Mouse (Mus musculus) urinary bladder, postnatal 14 days (tissue): ENCODE data around the gene Rhof.

Source experiments
- DNase-seq: peaks from one replicate; pipeline ENCODE4 v3.0.0; 2021; ENCODE audit warnings: low spot score

The Rhof gene

DNA sequence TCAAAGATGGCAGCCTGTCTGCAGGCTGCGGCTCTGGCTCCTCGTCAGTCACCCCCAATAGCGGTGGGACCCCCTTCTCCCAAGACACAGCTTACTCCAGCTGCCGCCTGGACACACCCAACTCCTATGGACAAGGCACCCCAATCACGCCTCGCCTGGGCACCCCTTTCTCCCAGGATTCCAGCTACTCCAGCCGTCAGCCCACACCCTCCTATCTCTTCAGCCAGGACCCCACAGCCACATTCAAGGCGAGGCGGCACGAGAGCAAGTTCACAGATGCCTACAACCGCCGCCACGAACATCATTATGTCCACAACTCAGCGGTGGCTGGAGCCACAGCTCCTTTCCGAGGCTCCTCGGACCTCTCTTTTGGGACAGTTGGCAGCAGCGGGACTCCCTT lies 15.1 kb upstream of the Rhof start:
- no peak for DNase-seq

DNA sequence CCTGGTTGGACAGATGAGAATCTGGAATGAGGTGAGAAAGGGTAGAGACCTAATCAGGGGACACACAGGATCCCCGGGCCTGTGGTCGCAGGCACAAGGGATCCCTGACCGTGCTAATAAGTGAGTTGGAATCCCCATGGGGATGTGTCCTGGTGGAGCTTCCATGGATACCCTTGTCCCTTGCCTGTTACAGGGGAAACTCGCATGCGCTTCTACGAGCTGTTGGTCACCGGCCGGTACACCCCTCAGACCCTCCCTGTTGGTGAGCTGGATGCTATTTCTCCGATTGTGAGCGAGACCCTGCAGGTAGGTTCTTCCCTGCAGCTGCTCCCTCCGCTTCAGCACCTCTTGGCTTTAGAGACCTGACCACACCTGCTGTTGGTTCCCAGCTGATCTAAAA lies 13.9 kb upstream of the Rhof start:
- no peak for DNase-seq

- DNase-seq = no peak
Observed at GRCm38 (mm10) chr5:123144746-123145590, 12.5 kb upstream of the Rhof start.

DNA sequence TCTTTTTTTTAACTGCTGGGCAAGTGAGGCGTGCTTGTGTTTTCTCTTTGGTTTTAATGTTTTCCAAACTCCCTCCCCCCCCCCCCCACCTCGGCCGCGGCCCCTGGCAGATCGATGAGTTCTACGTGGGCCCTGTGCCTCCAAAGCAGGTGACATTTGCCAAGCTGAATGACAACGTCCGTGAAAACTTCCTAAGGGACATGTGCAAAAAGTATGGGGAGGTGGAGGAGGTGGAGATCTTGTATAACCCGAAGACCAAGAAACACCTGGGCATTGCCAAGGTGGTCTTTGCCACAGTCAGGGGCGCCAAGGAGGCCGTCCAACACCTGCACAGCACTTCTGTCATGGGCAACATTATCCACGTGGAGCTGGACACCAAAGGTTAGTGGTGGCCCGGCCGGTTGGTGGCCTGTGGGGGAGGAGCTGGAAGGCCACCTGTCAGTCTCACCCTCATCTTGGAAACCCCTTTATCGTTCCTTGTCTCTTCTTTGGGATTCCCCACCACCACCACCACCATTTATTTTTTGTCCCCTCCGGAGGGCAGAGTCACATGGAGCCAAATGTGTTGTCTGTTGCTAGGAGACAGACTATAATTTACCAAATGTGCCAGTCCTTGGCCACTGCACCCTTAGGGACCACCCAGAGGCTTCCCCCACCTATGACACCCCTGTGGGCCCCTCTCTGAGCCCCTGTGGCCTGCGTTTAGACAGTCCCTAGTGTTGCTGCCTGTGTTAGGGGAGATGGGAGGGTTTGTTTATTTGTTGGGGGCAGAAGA lies 11.7 kb upstream of the Rhof start:
- no peak for DNase-seq

- DNase-seq = no peak
Observed at GRCm38 (mm10) chr5:123143251-123143970, 10.9 kb upstream of the Rhof start.

DNA sequence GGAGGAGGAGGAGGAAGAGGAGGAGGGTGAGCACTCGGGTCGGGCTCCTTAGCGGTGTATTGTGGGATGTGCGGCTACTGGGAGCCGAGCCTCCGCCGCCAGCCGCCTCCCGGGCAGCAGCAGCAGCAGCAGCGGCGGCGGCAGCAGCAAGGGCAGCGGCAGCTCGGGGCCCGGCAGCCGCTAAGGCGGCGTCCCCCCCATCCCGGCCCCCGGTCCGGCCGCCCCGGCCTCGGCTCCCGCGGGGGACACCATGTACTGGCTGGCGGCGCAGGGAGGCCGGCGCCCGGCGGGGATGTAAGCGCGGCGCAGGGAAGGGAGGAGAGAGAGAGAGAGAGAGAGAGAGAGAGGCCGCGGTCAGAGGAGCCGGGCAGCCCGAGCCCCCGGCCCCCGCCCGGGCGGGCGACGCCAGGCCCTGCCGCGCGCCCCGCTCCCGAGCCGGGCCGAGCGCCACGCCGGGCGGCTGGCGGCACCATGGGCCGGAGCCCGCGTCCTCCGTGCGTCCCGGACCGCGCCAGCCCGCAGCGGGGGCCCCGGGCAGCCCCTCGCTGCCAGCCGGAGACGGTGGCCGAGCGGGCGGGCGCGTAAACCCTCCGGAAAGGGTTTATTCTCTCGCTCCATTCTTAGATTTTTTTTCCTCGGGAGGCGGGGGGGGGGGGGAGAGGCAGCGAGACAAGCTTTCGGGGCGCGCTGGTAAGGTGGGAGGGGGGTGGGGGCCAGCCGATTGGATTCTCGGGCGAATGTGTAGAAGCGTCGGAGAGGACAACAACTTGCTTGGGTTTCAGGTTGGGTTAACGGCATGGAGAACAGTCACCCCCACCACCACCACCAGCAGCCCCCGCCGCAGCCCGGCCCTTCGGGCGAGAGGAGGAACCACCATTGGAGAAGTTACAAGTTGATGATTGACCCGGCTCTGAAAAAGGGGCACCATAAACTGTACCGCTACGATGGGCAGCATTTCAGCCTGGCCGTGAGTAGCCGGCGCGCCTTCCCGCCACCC lies 10.0 kb upstream of the Rhof start, which contains the start of gene Setd1b:
Gene Setd1b (plus strand): TSS at position 33 of the 997 bp plus-strand sequence.
- DNase-seq = peak; percentile 62

- peak; percentile 60 for DNase-seq
Observed at GRCm38 (mm10) chr5:123141555-123142160, 9.2 kb upstream of the Rhof start.

- DNase-seq = peak; percentile 93
Observed at GRCm38 (mm10) chr5:123140694-123141554, 8.4 kb upstream of the Rhof start.

- DNase-seq = no peak
Observed at GRCm38 (mm10) chr5:123139722-123140627, 7.5 kb upstream of the Rhof start.

- DNase-seq = peak; percentile 87
Observed at GRCm38 (mm10) chr5:123138953-123139721, 6.6 kb upstream of the Rhof start.

DNA sequence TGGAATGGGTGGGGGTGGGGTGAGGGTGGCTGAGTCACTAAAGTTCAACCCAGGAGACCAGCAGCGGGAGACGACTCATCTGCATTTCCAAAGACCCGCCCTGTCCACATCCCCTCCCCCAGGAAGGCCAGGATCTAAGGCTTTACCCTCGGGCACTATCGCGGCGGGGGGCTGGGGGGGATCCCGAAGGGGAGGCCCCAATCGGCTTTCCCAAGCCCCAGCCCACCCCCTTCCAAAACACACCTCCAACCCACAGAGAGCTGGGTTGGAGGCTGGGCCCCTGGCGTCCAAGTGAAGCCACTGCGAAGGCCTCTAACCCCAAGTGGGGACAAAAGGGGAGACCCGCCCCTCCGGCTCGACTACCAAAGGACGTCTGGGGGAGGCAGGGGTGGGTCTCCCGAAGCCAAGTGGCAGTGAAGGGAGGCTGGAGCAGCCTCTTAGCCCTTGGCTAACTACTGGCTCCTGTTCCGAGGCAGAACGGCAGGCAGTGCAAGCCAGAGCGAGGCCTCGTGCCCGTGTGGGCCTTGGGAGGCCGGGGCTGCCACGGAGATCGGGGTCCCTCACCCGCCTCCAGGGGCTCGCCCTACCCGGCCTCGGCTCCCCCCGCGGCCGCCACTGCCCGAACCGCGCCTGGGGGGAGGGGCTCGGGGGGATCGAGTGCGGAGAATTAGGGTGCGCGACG lies 5.9 kb upstream of the Rhof start:
- DNase-seq = peak; percentile 85

GRCm38 (mm10) chr5:123137910-123138229 lies 5.4 kb upstream of the Rhof start:
- DNase-seq = no peak

DNA sequence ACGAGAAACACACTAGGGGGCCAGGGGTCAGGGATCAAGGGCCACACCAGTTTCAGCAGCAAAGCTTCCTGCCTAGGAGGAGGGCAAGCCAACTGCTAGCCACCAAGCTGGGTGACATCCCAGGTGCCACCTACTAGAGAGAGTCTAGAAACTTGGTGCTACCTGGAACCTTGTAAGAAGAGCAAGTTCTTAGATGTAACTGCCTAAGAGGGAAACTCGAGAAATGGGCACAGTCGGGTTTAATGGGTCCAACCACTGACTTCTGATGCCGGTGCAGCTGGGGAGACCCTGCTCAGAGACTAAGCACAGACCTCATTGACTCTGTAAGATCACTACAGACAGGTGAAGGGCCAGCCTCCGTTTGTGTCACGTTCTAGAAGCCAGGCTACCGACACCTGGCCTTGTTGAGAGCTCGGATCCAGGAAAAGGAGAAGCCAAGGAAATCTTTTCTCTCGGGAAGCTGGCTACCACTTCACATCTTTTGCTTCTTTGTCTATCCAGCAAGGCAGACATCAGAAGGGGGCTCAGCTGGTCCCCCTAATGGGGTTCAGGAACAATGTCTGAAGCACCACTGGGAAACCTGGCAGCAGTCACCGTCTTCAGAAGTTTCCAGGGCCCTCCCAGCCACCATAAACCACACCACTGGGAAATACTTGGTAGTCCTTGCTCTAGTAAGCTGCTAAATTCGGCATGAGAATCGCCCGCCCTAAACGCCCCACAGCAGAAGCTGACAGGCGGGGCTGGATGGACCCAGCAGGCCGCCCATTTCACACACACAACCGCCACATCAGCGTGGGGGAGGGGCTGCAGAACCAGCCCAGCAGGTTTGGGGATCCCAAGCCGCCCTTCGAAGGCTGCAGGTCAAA lies 4.8 kb upstream of the Rhof start:
- DNase-seq = peak; percentile 98

DNA sequence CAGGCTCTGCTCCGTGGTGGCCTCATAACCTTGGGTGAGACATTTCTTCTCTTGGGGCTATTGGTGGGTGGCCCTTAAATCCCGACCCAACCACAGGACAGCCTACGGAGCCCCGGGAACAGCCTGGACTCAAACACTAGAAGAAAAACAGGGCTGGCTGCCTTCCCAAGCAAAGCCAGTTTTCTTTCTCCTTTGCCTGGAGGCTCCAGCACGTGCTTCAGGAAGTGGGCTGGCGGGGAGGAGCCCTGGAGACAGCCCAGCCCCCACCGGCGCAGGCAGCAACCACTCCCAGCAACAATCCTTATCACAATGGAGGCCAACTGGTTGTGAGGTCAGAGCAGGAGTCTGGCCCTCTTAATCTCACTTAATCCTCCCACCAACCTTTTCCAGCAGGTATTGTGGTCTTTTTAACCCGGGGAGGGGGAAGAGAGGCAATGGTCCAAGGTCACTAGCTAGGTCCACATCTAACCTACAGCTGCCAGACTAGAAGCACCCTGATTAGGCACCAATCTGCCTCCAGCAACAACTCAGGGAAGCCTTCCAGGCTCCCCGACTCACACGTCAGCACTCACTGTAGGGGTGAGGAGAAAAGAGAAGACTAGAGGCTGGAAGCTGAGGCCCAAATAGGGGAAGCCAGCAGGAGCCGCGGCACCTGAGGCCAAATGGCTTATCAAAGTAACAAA lies 4.0 kb upstream of the Rhof start:
- peak; percentile 95 for DNase-seq

- DNase-seq = peak; percentile 95
Observed at GRCm38 (mm10) chr5:123135471-123136360, 3.2 kb upstream of the Rhof start.
